Mouse (Mus musculus): ENCODE measurements around the gene Ppp2r5d. TPM values are rescaled to one million over a fixed set of nuclear protein-coding genes. Genes with fewer than 3 reads are reported as not detected.

Gene Ppp2r5d
- polyA plus RNA-seq, 1 experiment = 12.4 TPM

DNA sequence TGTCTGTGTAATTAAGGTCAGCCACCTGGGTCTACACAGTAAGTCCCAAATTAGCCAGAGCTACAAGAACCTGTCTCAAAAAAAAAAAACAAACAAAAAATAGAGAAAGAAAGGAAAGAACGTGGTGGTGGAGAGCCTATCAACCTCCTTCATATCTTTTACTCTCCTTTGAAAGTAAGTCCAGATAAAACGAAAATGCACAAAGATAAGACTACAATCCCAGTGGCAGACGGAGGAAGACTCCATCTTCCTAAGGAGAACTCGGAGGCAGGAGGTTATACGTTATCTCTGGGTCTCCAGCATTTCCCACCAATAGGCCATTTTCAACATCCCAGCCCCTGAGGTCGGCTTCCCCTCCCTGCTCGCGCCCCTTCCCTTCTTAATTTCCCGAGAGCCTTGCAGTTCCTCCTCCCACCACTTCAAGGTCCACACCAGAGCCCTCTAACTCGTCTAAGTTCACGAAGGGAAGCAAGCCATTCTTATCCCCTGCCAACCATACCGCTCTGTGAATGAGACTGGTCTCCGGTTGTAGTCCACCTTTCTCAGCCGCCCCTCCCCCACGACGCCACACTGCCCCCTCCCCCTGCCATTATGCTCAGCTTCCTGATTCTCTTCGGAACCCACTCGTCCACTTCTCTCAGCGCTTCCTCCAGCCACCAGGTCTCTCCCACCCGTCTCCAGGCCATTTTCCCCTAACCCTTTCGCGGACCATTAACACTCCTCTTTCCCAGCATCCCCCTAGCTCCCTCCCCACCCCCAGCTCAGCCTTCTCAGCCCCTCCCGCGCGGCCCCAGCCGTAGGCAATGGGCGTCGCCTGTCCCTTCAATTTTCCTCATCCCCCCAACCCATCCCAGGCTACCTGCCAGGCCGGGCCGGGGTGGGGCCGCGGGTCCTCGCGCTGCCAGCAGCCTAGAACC, 24.8 kb downstream of the Ppp2r5d start:
- peak overlapping the region; percentile 91 for H3K27ac ChIP-seq (ENCODE audit: control insufficient read depth, insufficient read depth, low read depth, low read length)
- TF ChIP-seq POLR2A (IDR thresholded peaks at IDR 0.05; ENCODE audit: control insufficient read depth, low read depth, low read length) (no peak), CTCF (IDR thresholded peaks at IDR 0.05; ENCODE audit: control insufficient read depth, insufficient read depth, insufficient replicate concordance, low read depth, low read length) (no peak)
- no peaks in the 10 kb centered on the region for H3K27me3 ChIP-seq (ENCODE audit: control insufficient read depth, insufficient read depth, low read length)
- peaks cover 5% of the 10 kb centered on the region; the same call in 1 of the 2 replicates for H3K36me3 ChIP-seq (ENCODE audit: control insufficient read depth, insufficient read depth, low read length)
- peaks cover 5% of the 10 kb centered on the region for H3K4me1 ChIP-seq (ENCODE audit: control insufficient read depth, insufficient read depth, low read length)
- peak overlapping the region; percentile 96 for H3K4me3 ChIP-seq (ENCODE audit: control insufficient read depth, low read depth, low read length)

DNA sequence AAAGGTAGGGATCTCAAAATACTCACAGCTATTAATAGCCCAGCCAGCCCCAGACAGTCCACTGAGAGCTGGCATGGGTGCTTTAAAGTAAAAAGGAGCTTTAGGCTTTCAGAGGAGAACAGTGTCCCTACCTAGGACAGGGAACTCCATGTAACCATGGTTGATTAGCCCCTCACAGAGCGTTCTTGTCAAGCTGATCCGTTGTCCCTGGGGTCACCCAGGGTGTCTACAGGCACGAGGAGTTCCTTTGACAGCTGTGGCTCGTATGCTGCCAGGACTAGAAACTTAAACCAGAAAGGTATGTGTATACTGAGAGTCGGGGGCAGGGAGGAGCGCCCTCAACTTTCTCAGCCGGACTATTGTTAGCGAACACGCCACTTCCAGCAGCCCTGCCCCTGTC, 26.0 kb downstream of the Ppp2r5d start:
- Histone ChIP-seq H3K36me3 (ENCODE audit: control insufficient read depth, insufficient read depth, low read length) (peaks cover 5% of the 10 kb centered on the region), H3K4me3 (ENCODE audit: control insufficient read depth, low read depth, low read length) (peak overlapping the region; percentile 96), H3K27ac (ENCODE audit: control insufficient read depth, insufficient read depth, low read depth, low read length) (peak overlapping the region; percentile 80), H3K27me3 (ENCODE audit: control insufficient read depth, insufficient read depth, low read length) (no peaks in the 10 kb centered on the region), H3K4me1 (ENCODE audit: control insufficient read depth, insufficient read depth, low read length) (peaks cover 12% of the 10 kb centered on the region)
- TF ChIP-seq POLR2A (IDR thresholded peaks at IDR 0.05; ENCODE audit: control insufficient read depth, low read depth, low read length) = no peak
- no peak for TF ChIP-seq CTCF (IDR thresholded peaks at IDR 0.05; ENCODE audit: control insufficient read depth, insufficient read depth, insufficient replicate concordance, low read depth, low read length)

DNA sequence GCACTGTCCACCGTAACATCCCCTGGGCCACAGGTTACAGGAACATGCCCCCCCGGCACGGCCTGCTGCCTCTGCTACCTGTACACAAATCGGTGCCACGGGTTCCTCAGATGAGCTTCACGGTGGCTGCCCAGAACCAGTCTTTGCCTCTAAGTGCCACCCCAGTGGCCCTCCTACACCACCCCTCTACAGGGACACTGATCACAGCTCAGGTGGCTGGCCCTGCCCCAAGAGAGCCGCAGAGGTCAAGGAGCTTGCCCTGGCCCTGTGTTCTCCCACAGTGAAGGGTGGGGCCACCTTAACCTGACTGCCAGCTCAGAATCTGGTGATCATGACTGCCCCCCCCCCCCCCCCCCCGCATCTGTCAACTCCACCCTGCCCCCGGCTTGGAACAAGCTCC, 26.5 kb downstream of the Ppp2r5d start, which contains the start of gene Mea1:
Gene Mea1, plus strand, starts transcription at position 378 of the 400 bp plus-strand sequence.
- no peak for TF ChIP-seq CTCF (IDR thresholded peaks at IDR 0.05; ENCODE audit: control insufficient read depth, insufficient read depth, insufficient replicate concordance, low read depth, low read length)
- no peak; the same call in 1 of the 2 replicates for TF ChIP-seq POLR2A (IDR thresholded peaks at IDR 0.05; ENCODE audit: control insufficient read depth, low read depth, low read length)
- H3K36me3 ChIP-seq (ENCODE audit: control insufficient read depth, insufficient read depth, low read length) = peaks cover 5% of the 10 kb centered on the region

DNA sequence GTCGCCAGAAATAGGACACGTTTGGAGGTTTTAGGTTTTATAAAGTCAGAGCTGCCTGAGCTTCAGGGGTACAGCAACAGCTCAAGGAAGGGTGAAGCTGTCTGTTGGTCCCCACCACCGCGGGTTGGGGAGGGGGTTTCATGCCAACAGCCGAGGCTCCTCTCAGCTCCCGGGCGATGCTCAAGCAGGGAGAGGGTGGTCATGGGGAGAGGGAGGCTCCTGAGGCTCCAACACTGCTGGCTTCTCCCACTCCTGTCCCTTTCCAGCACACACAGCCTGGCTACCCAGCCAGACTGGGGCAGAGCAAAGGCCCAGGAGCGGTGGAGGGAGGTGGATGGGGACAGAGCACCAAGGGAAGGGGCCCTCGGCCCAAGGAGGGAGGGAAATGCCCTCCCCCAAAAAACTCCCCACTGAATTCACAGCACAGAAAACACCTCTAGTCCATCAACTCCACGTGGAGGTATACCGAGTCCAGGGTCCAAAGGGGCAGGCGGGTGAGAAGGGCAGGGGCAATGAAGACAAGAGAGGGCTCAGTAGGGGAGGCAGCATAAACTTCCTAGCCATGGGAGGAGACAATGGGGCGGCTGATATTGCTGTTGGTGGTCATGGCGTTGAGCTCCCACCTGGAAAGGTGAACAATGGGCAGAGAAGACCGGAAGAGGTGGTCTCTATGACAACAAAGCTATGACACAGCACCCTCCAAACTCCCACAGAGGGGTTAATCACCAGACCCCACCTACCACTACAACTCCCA, 30.2 kb downstream of the Ppp2r5d start:
- peak overlapping the region; percentile 89 for H3K4me3 ChIP-seq (ENCODE audit: control insufficient read depth, low read depth, low read length)
- peak overlapping the region; percentile 91 for H3K27ac ChIP-seq (ENCODE audit: control insufficient read depth, insufficient read depth, low read depth, low read length)
- no peaks in the 10 kb centered on the region for H3K27me3 ChIP-seq (ENCODE audit: control insufficient read depth, insufficient read depth, low read length)
- H3K36me3 ChIP-seq (ENCODE audit: control insufficient read depth, insufficient read depth, low read length) = peaks cover 7% of the 10 kb centered on the region
- no peak; the same call in 1 of the 2 replicates for TF ChIP-seq POLR2A (IDR thresholded peaks at IDR 0.05; ENCODE audit: control insufficient read depth, low read depth, low read length)
- H3K4me1 ChIP-seq (ENCODE audit: control insufficient read depth, insufficient read depth, low read length) = peaks cover 14% of the 10 kb centered on the region

More for the DNA sequence above, 26.5 kb downstream of the Ppp2r5d start, which contains the start of gene Mea1:
- Histone ChIP-seq H3K27ac (ENCODE audit: control insufficient read depth, insufficient read depth, low read depth, low read length) (peak within 1 kb of the TSS; percentile 86), H3K4me1 (ENCODE audit: control insufficient read depth, insufficient read depth, low read length) (peaks cover 12% of the 10 kb centered on the region), H3K4me3 (ENCODE audit: control insufficient read depth, low read depth, low read length) (peak within 1 kb of the TSS; percentile 96), H3K27me3 (ENCODE audit: control insufficient read depth, insufficient read depth, low read length) (no peaks in the 10 kb centered on the region)

GRCm38 (mm10) chr17:46673850-46674529, 30.9 kb downstream of the Ppp2r5d start, which contains the start of gene Rrp36:
Gene Rrp36, minus strand, starts transcription at chr17:46674352.
- Histone ChIP-seq H3K27me3 (ENCODE audit: control insufficient read depth, insufficient read depth, low read length) (no peaks in the 10 kb centered on the region), H3K4me1 (ENCODE audit: control insufficient read depth, insufficient read depth, low read length) (peaks cover 9% of the 10 kb centered on the region), H3K4me3 (ENCODE audit: control insufficient read depth, low read depth, low read length) (peak within 1 kb of the TSS; percentile 89), H3K27ac (ENCODE audit: control insufficient read depth, insufficient read depth, low read depth, low read length) (peak within 1 kb of the TSS; percentile 91), H3K36me3 (ENCODE audit: control insufficient read depth, insufficient read depth, low read length) (peaks cover 7% of the 10 kb centered on the region)
- no peak for TF ChIP-seq CTCF (IDR thresholded peaks at IDR 0.05; ENCODE audit: control insufficient read depth, insufficient read depth, insufficient replicate concordance, low read depth, low read length)
- peak; percentile 92 for TF ChIP-seq POLR2A (IDR thresholded peaks at IDR 0.05; ENCODE audit: control insufficient read depth, low read depth, low read length)

- no peak overlapping the region for H3K27ac ChIP-seq (ENCODE audit: control insufficient read depth, insufficient read depth, low read depth, low read length)
- no peaks in the 10 kb centered on the region for H3K27me3 ChIP-seq (ENCODE audit: control insufficient read depth, insufficient read depth, low read length)
- H3K4me1 ChIP-seq (ENCODE audit: control insufficient read depth, insufficient read depth, low read length) = peaks cover 8% of the 10 kb centered on the region
- no peak overlapping the region for H3K4me3 ChIP-seq (ENCODE audit: control insufficient read depth, low read depth, low read length)
- H3K36me3 ChIP-seq (ENCODE audit: control insufficient read depth, insufficient read depth, low read length) = peaks cover 4% of the 10 kb centered on the region
- no peak for TF ChIP-seq CTCF (IDR thresholded peaks at IDR 0.05; ENCODE audit: control insufficient read depth, insufficient read depth, insufficient replicate concordance, low read depth, low read length)
- TF ChIP-seq POLR2A (IDR thresholded peaks at IDR 0.05; ENCODE audit: control insufficient read depth, low read depth, low read length) = no peak
Observed at GRCm38 (mm10) chr17:46669911-46670310, 35.0 kb downstream of the Ppp2r5d start.
